Mouse (Mus musculus): Measurements from ENCODE around the gene Runx1. TPM values are rescaled to one million over a fixed set of nuclear protein-coding genes. Genes with fewer than 3 reads are reported as not detected.

Runx1 gene
- polyA plus RNA-seq, 1 experiment, result 2.4 TPM

DNA sequence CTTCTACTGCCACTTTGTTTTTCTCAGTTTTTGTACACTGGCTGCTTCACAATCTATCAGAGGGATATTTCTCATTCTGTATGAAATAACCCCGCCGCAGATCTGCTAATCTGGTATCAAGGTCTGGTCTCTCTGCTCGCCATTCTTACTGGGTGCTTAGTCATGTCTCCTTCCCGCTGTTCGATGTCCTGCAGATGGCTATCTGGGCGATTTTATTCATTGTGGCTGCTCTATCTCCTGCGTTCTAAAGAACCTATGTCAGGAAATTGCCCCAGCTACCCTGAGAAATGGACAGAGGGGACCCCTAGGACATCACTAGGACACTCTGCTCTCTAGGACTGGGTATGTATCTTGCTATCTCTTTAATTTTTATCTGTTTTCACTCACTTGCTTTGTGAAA is 135.2 kb downstream of the Runx1 start:
- peaks cover 2% of the 10 kb centered on the region; the same call in 1 of the 2 replicates for H3K27me3 ChIP-seq (ENCODE audit: control insufficient read depth, insufficient read depth, low read length, poor library complexity, severe bottlenecking)
- no peak overlapping the region for H3K9ac ChIP-seq (ENCODE audit: low read depth, poor library complexity, severe bottlenecking)
- H3K4me3 ChIP-seq (ENCODE audit: low read depth, low read length), result no peak overlapping the region
- no peak overlapping the region for H3K27ac ChIP-seq (ENCODE audit: insufficient read depth, low read length)
- TF ChIP-seq CTCF (IDR thresholded peaks at IDR 0.05; ENCODE audit: low read depth, low read length) (no peak), EP300 (IDR thresholded peaks at IDR 0.05; ENCODE audit: insufficient read depth, low read depth, low read length) (no peak), POLR2A (IDR thresholded peaks at IDR 0.05; ENCODE audit: insufficient read depth, low read length) (no peak)
- no peaks in the 10 kb centered on the region for H3K9me3 ChIP-seq (replicated peaks; ENCODE audit: control insufficient read depth, insufficient read depth, low read length, poor library complexity, severe bottlenecking)
- H3K36me3 ChIP-seq (ENCODE audit: control insufficient read depth, insufficient read depth, low read length, poor library complexity, severe bottlenecking), result no peaks in the 10 kb centered on the region
- H3K4me1 ChIP-seq (ENCODE audit: control insufficient read depth, insufficient read depth, low read length), result no peaks in the 10 kb centered on the region

DNA sequence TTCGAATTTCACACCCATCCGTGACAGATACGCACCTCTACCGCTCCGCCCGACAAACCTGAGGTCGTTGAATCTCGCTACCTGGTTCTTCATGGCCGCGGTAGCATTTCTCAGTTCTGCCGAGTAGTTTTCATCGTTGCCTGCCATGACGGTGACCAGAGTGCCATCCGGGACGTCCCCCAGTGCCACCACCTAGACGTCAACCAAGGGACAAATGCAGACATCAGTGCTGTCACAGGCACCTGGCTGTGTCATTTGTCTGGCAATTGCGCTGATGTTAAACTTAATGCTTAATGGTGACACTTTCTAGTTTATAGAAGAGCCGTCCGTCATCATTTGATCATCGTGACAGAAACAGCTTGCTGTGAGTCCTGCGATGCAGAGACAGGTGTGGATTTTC is 137.0 kb downstream of the Runx1 start:
- TF ChIP-seq POLR2A (IDR thresholded peaks at IDR 0.05; ENCODE audit: insufficient read depth, low read length), result no peak
- TF ChIP-seq EP300 (IDR thresholded peaks at IDR 0.05; ENCODE audit: insufficient read depth, low read depth, low read length), result no peak
- TF ChIP-seq CTCF (IDR thresholded peaks at IDR 0.05; ENCODE audit: low read depth, low read length), result no peak
- no peaks in the 10 kb centered on the region for H3K27me3 ChIP-seq (ENCODE audit: control insufficient read depth, insufficient read depth, low read length, poor library complexity, severe bottlenecking)

DNA sequence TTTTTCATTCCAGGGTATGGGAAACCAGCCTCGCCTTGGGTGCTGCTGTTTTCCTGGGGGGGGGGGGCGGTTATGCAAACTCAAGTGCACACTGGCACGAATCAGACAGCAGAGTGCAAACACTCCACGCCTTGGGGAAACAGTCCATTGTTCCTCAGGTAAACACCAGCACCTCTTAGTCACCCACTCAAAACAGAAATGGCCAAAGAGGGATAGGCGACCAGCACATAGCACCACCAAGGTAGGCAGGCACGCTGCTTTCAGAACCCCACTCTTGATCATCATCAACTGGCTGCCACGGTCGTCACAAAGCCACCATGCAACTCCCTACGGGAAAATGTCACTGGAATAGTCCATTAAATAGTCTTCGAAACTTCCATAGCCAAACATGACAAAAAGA is 139.0 kb downstream of the Runx1 start:
- no peaks in the 10 kb centered on the region for H3K36me3 ChIP-seq (ENCODE audit: control insufficient read depth, insufficient read depth, low read length, poor library complexity, severe bottlenecking)
- no peak overlapping the region for H3K4me3 ChIP-seq (ENCODE audit: low read depth, low read length)
- no peaks in the 10 kb centered on the region for H3K9me3 ChIP-seq (replicated peaks; ENCODE audit: control insufficient read depth, insufficient read depth, low read length, poor library complexity, severe bottlenecking)
- H3K27me3 ChIP-seq (ENCODE audit: control insufficient read depth, insufficient read depth, low read length, poor library complexity, severe bottlenecking), result no peaks in the 10 kb centered on the region; the same call in 1 of the 2 replicates
- H3K27ac ChIP-seq (ENCODE audit: insufficient read depth, low read length), result no peak overlapping the region
- no peaks in the 10 kb centered on the region for H3K4me1 ChIP-seq (ENCODE audit: control insufficient read depth, insufficient read depth, low read length)
- TF ChIP-seq CTCF (IDR thresholded peaks at IDR 0.05; ENCODE audit: low read depth, low read length), result no peak
- TF ChIP-seq POLR2A (IDR thresholded peaks at IDR 0.05; ENCODE audit: insufficient read depth, low read length), result no peak
- no peak for TF ChIP-seq EP300 (IDR thresholded peaks at IDR 0.05; ENCODE audit: insufficient read depth, low read depth, low read length)
- H3K9ac ChIP-seq (ENCODE audit: low read depth, poor library complexity, severe bottlenecking), result no peak overlapping the region

More for the DNA sequence above, 137.0 kb downstream of the Runx1 start:
- Histone ChIP-seq H3K27ac (ENCODE audit: insufficient read depth, low read length) (no peak overlapping the region), H3K4me1 (ENCODE audit: control insufficient read depth, insufficient read depth, low read length) (no peaks in the 10 kb centered on the region), H3K9ac (ENCODE audit: low read depth, poor library complexity, severe bottlenecking) (no peak overlapping the region), H3K4me3 (ENCODE audit: low read depth, low read length) (no peak overlapping the region), H3K36me3 (ENCODE audit: control insufficient read depth, insufficient read depth, low read length, poor library complexity, severe bottlenecking) (no peaks in the 10 kb centered on the region), H3K9me3 (replicated peaks; ENCODE audit: control insufficient read depth, insufficient read depth, low read length, poor library complexity, severe bottlenecking) (no peaks in the 10 kb centered on the region)

DNA sequence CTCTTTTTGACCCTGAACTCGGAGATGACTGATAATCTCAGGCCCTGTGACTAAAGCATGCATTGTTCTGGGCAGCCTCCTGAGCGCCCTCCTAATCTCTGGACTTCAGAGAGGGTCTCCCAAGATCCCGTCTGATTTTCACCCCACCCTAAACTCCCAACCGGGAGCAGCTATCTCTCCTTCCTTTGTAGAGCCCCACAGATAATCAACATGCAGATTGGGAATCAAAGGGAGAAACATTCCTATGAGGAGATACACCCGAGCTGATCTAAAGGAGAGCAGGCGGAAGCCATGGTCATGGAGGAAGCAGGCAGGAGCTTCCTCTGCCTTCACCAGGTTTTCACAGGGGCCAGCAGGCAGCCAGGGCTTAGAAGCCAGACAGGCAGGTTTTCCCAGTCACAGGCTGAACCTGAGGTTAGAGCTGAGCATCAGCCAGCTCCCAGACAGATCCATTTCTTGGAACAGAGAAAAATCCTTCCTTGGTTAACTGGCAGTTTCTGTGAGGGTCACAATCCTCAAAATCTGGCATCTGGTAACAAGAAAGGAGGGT is 140.1 kb downstream of the Runx1 start:
- H3K4me1 ChIP-seq (ENCODE audit: control insufficient read depth, insufficient read depth, low read length), result no peaks in the 10 kb centered on the region

DNA sequence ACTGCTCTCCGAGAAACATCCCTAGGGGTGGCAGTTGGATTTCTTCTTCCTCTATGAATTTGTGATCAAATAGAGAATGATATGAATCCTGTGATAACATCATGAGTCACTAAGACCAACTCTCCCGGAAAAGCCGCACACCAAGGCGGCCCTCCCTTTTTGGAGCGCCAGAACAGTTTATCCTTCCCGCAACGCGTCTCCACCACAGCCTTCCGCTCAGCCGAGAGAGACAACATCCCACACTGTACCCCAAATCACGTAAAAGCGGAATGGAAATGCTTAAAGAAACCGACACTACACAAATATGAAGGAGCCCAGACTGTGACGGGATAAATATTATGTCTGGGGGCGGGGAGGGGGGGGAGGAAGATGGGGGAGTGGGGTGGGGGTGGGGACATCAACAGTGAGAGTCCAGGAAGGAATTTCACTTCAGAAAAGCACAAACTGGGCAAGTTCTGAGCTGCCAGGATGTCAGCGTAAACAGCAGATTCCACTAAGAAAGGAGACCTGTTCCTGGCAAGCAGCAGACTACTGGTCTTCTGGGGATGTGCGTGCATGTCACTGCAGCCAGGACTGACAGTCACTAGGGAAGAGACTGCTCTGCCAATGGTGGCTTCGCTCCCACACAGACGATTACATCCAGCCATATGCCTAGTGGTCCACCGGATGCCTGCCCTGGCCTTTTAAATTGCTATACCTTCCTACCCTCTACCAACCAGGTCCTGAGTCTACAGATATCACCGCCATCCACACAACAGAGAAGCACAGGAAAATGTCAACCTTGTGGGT is 141.3 kb downstream of the Runx1 start:
- H3K9me3 ChIP-seq (replicated peaks; ENCODE audit: control insufficient read depth, insufficient read depth, low read length, poor library complexity, severe bottlenecking), result no peaks in the 10 kb centered on the region
- H3K9ac ChIP-seq (ENCODE audit: low read depth, poor library complexity, severe bottlenecking), result no peak overlapping the region
- TF ChIP-seq EP300 (IDR thresholded peaks at IDR 0.05; ENCODE audit: insufficient read depth, low read depth, low read length) (no peak), CTCF (IDR thresholded peaks at IDR 0.05; ENCODE audit: low read depth, low read length) (no peak), POLR2A (IDR thresholded peaks at IDR 0.05; ENCODE audit: insufficient read depth, low read length) (no peak)
- no peaks in the 10 kb centered on the region; the same call in 1 of the 2 replicates for H3K27me3 ChIP-seq (ENCODE audit: control insufficient read depth, insufficient read depth, low read length, poor library complexity, severe bottlenecking)
- H3K4me3 ChIP-seq (ENCODE audit: low read depth, low read length), result no peak overlapping the region
- H3K4me1 ChIP-seq (ENCODE audit: control insufficient read depth, insufficient read depth, low read length), result no peaks in the 10 kb centered on the region
- H3K27ac ChIP-seq (ENCODE audit: insufficient read depth, low read length), result no peak overlapping the region
- no peaks in the 10 kb centered on the region for H3K36me3 ChIP-seq (ENCODE audit: control insufficient read depth, insufficient read depth, low read length, poor library complexity, severe bottlenecking)

More for the DNA sequence above, 140.1 kb downstream of the Runx1 start:
- no peaks in the 10 kb centered on the region for H3K9me3 ChIP-seq (replicated peaks; ENCODE audit: control insufficient read depth, insufficient read depth, low read length, poor library complexity, severe bottlenecking)
- no peak overlapping the region for H3K4me3 ChIP-seq (ENCODE audit: low read depth, low read length)
- no peaks in the 10 kb centered on the region; the same call in 1 of the 2 replicates for H3K27me3 ChIP-seq (ENCODE audit: control insufficient read depth, insufficient read depth, low read length, poor library complexity, severe bottlenecking)
- no peak overlapping the region for H3K27ac ChIP-seq (ENCODE audit: insufficient read depth, low read length)
- no peaks in the 10 kb centered on the region for H3K36me3 ChIP-seq (ENCODE audit: control insufficient read depth, insufficient read depth, low read length, poor library complexity, severe bottlenecking)
- H3K9ac ChIP-seq (ENCODE audit: low read depth, poor library complexity, severe bottlenecking), result no peak overlapping the region
- TF ChIP-seq EP300 (IDR thresholded peaks at IDR 0.05; ENCODE audit: insufficient read depth, low read depth, low read length), result no peak

- TF ChIP-seq POLR2A (IDR thresholded peaks at IDR 0.05; ENCODE audit: insufficient read depth, low read length) (no peak), CTCF (IDR thresholded peaks at IDR 0.05; ENCODE audit: low read depth, low read length) (no peak), EP300 (IDR thresholded peaks at IDR 0.05; ENCODE audit: insufficient read depth, low read depth, low read length) (no peak)
- H3K9me3 ChIP-seq (replicated peaks; ENCODE audit: control insufficient read depth, insufficient read depth, low read length, poor library complexity, severe bottlenecking), result no peaks in the 10 kb centered on the region
- no peaks in the 10 kb centered on the region for H3K27me3 ChIP-seq (ENCODE audit: control insufficient read depth, insufficient read depth, low read length, poor library complexity, severe bottlenecking)
- no peaks in the 10 kb centered on the region for H3K4me1 ChIP-seq (ENCODE audit: control insufficient read depth, insufficient read depth, low read length)
- no peaks in the 10 kb centered on the region for H3K36me3 ChIP-seq (ENCODE audit: control insufficient read depth, insufficient read depth, low read length, poor library complexity, severe bottlenecking)
- H3K27ac ChIP-seq (ENCODE audit: insufficient read depth, low read length), result no peak overlapping the region
- no peak overlapping the region for H3K9ac ChIP-seq (ENCODE audit: low read depth, poor library complexity, severe bottlenecking)
- no peak overlapping the region for H3K4me3 ChIP-seq (ENCODE audit: low read depth, low read length)
Observed at GRCm38 (mm10) chr16:92676630-92677029, 149.3 kb downstream of the Runx1 start.
